In genomic region chr6:8950611-8951325, GRCm38 (mm10) we compare ENCODE assay signal across 9 mouse cellular contexts. TPM values are rescaled to one million over a fixed set of nuclear protein-coding genes. Genes with fewer than 3 reads are reported as not detected.
A peak's percentile ranks its signal among the peaks of the same experiment; 100 is the strongest.
DNase-seq lines count a peak whose midpoint lies in the region; ATAC-seq and TF ChIP-seq lines count a peak whose summit lies in the region.
"Had no signal": no experiment of that assay in that cellular context is flagged by ENCODE, and none has a peak within 500 bp of the region (broad histone marks: within the 10 kb centered on the region; RNA-seq: fewer than 3 reads in every experiment).

No protein-coding gene starts in this region.

- no peak for DNase-seq in gastrocnemius, adult 2 months
- no peak for DNase-seq in gastrocnemius, postnatal 14 days
- no peak for DNase-seq in midbrain, embryonic 10.5 days (ENCODE audit: low spot score)
- no peak for DNase-seq in urinary bladder, postnatal 4 days (ENCODE audit: low spot score in 2 of 2)
- no peak for DNase-seq in spleen, postnatal 10 days (ENCODE audit: low spot score in 2 of 2)

- no peak for TF ChIP-seq POLR2A in ES-Bruce4 (IDR thresholded peaks at IDR 0.05; ENCODE audit: insufficient read depth, low read length)

- H3K4me3 ChIP-seq in gastrocnemius, adult 2 months: peak overlapping the region; percentile 45
- H3K4me3 ChIP-seq in ES-Bruce4 (ENCODE audit: low read depth, low read length): peak overlapping the region; percentile 85
- H3K4me3 ChIP-seq in forebrain, embryonic 16.5 days (replicated peaks; ENCODE audit: low read length): peak overlapping the region; percentile 55
- H3K4me3 ChIP-seq in midbrain, embryonic 10.5 days: peak overlapping the region; percentile 61

- H3K9me3 ChIP-seq in ES-Bruce4 (replicated peaks; ENCODE audit: control insufficient read depth, insufficient read depth, low read length, poor library complexity, severe bottlenecking): no peaks in the 10 kb centered on the region
- no peaks in the 10 kb centered on the region for H3K9me3 ChIP-seq in forebrain, embryonic 16.5 days (ENCODE audit: control insufficient read depth, low read length)
- H3K9me3 ChIP-seq in midbrain, embryonic 10.5 days (replicated peaks): no peaks in the 10 kb centered on the region

- no peaks in the 10 kb centered on the region for H3K36me3 ChIP-seq in ES-Bruce4 (ENCODE audit: control insufficient read depth, insufficient read depth, low read length, poor library complexity, severe bottlenecking)
- H3K36me3 ChIP-seq in forebrain, embryonic 16.5 days (ENCODE audit: control insufficient read depth, insufficient read depth): no peaks in the 10 kb centered on the region
- H3K36me3 ChIP-seq in midbrain, embryonic 10.5 days: no peaks in the 10 kb centered on the region

- H3K9ac ChIP-seq in ES-Bruce4 (ENCODE audit: low read depth, poor library complexity, severe bottlenecking): peak overlapping the region; percentile 57
- H3K9ac ChIP-seq in forebrain, embryonic 16.5 days (replicated peaks; ENCODE audit: low read depth, low read length): peak overlapping the region; percentile 59

- no peaks in the 10 kb centered on the region for H3K4me1 ChIP-seq in ES-Bruce4 (ENCODE audit: control insufficient read depth, insufficient read depth, low read length)
- H3K4me1 ChIP-seq in forebrain, embryonic 16.5 days (replicated peaks; ENCODE audit: control insufficient read depth, insufficient read depth, low read length): peaks cover 44% of the 10 kb centered on the region
- H3K4me1 ChIP-seq in midbrain, embryonic 10.5 days: peaks cover 43% of the 10 kb centered on the region

- H3K4me2 ChIP-seq in forebrain, embryonic 16.5 days (ENCODE audit: low read length): peak overlapping the region; percentile 80

- TF ChIP-seq CTCF in gastrocnemius, adult 2 months (IDR thresholded peaks at IDR 0.05): no peak
- no peak for TF ChIP-seq CTCF in ES-Bruce4 (IDR thresholded peaks at IDR 0.05; ENCODE audit: low read depth, low read length)

- no peak; the same call in 1 of the 2 replicates for ATAC-seq in forebrain, embryonic 16.5 days
- ATAC-seq in activated CD4-positive, CD25-positive, alpha-beta regulatory T cell, adult 4 months: no peak

- intact Hi-C loops in gastrocnemius, adult 2 months (cut with DNase I): no loop called here
- intact Hi-C loops in gastrocnemius, postnatal 14 days (cut with DNase I; ENCODE audit: low total_unique reads): no loop called here

- no peak for TF ChIP-seq EP300 in ES-Bruce4 (IDR thresholded peaks at IDR 0.05; ENCODE audit: insufficient read depth, low read depth, low read length)

- no peak overlapping the region for H3K27ac ChIP-seq in gastrocnemius, adult 2 months
- no peak overlapping the region for H3K27ac ChIP-seq in ES-Bruce4 (ENCODE audit: insufficient read depth, low read length)
- peak overlapping the region; percentile 70 for H3K27ac ChIP-seq in forebrain, embryonic 16.5 days (ENCODE audit: low read length)
- H3K27ac ChIP-seq in midbrain, embryonic 10.5 days (replicated peaks): peak overlapping the region; percentile 15; the same call in 1 of the 2 replicates

- peaks cover 8% of the 10 kb centered on the region; the same call in 1 of the 2 replicates for H3K27me3 ChIP-seq in ES-Bruce4 (ENCODE audit: control insufficient read depth, insufficient read depth, low read length, poor library complexity, severe bottlenecking)
- H3K27me3 ChIP-seq in forebrain, embryonic 16.5 days (replicated peaks; ENCODE audit: control insufficient read depth, insufficient read depth, low read length): peaks cover 50% of the 10 kb centered on the region
- peaks cover 98% of the 10 kb centered on the region for H3K27me3 ChIP-seq in midbrain, embryonic 10.5 days (ENCODE audit: low read depth, poor library complexity, severe bottlenecking)

- under 1% methylated on average over 26 of the region's 26 CpGs for WGBS in forebrain, embryonic 16.5 days
- WGBS in midbrain, embryonic 10.5 days: under 1% methylated on average over 26 of the region's 26 CpGs

RNA-seq across cellular contexts. Expression of gene Nxph1, which starts 2.5 kb away (rescaled TPM):
- not detected for total RNA-seq in gastrocnemius, adult 2 months (2021)
- not detected for total RNA-seq in gastrocnemius, postnatal 14 days (2021)
- not detected in 2 replicates for polyA plus RNA-seq in ES-Bruce4 (2011; ENCODE audit: insufficient read depth, insufficient read length, low read depth, missing spikeins)
- 46.7 and 47.6 TPM in 2 replicates for polyA plus RNA-seq in forebrain, embryonic 16.5 days (2015; fragmentation: Nextera tagmentation; extraction: Ambion mirVana)
- polyA plus RNA-seq in midbrain, embryonic 10.5 days (2016; fragmentation: Nextera tagmentation; extraction: Ambion mirVana): 0.72 and 2.0 TPM in 2 replicates
- not detected for polyA plus RNA-seq in activated CD4-positive, CD25-positive, alpha-beta regulatory T cell, adult 4 months (2017; shearing (Covaris generic))
- polyA plus RNA-seq: liver, adult 2 months had no signal

Comparison
In these comparisons a context has a peak if more than half of its experiments do, and no peak if none do; other contexts are left out.
1. H3K27ac ChIP-seq: peak in forebrain, embryonic 16.5 days (single experiment) and midbrain, embryonic 10.5 days (single experiment); none in gastrocnemius, adult 2 months (single experiment) and ES-Bruce4 (single experiment).
2. RNA of gene Nxph1, which starts 2.5 kb away (polyA plus RNA-seq): 46.7 to 47.6 TPM in forebrain, embryonic 16.5 days; 0.72 to 2.0 TPM in midbrain, embryonic 10.5 days, not detected in ES-Bruce4 and not detected in activated CD4-positive, CD25-positive, alpha-beta regulatory T cell, adult 4 months; every median in the first group is over 10 times any median in the second.
3. Peak in every context shown above with its lines, with median percentiles within 50 percentile points of each other: H3K4me3 ChIP-seq.